Mouse (Mus musculus): ENCODE data around the gene Pds5b.

DNA sequence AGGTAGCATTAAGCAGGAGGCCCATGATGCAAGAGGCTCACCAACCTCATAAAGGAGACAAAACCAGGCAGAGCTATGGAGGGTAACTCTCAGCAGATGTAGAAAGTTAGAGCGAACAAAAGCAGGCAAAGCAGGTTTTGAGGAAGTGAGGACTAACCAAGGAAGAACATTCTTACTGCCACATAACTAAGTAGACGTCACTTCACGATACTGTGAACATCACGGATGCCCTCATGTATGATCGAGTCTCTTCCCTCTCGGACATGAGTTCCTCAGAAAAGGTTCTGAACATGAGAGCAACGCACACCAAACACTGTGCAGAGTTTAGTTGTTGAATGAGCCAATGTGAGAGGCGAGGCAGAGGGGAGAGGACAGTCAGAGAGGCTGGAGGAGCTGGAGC lies 163.2 kb downstream of the Pds5b start:
- no peak for TF ChIP-seq CTCF (IDR thresholded peaks at IDR 0.05; ENCODE audit: extremely low read depth, insufficient read depth, low read length)
- TF ChIP-seq POLR2A (IDR thresholded peaks at IDR 0.05; ENCODE audit: extremely low read depth, insufficient read depth, low read length) = no peak

Data from cortical plate, adult 2 months (tissue).